Mouse (Mus musculus) kidney, adult 2 months (tissue): ENCODE measurements around the gene Tgoln1.

Experiments used
- CTCF ChIP-seq: fragments of 200-500 bp; conservative IDR thresholded peaks from 2 replicates; pipeline ENCODE4 v1.5.1; 2011; ENCODE audit warnings: low read depth, mild to moderate bottlenecking, control low read depth, low read length, moderate library complexity, mixed read lengths; ENCODE audit not compliant: insufficient read depth, insufficient read length
- POLR2A ChIP-seq: fragments of 200-500 bp; IDR thresholded peaks from one replicate; pipeline ENCODE4 v1.6.1; 2011; ENCODE audit warnings: low read depth, low read length, control low read depth

DNA sequence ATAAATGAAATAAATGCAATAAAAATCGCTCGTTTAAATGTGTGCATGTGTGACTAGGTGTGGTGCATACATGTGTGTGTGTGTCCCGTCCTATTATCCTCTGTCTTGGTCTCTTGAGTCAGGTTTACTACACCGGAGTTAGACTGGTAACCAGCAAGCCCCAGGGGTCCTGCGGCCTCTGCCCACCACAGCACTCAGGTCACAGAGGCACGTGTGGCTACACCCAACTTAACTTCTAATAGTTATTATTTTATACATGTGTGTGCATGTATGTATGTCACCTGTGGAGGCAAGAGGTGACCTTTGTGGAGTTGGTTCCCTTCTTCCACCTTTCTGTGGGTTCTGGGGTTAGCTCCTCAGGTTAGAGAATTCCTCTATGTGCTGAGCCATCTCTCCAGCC is 37.6 kb upstream of the Tgoln1 start:
- TF ChIP-seq CTCF (no peak), POLR2A (no peak)
